Mouse (Mus musculus) neural tube, embryonic 11.5 days (tissue): ENCODE data around the gene Fbxl15. TPM values are rescaled to one million over a fixed set of nuclear protein-coding genes. Genes with fewer than 3 reads are reported as not detected.

Experiments
- ATAC-seq: fragments of 200-750 bp; cut with Nextera tagmentation; 2 replicates; pipeline ENCODE4 v1.8.0; 2017; ENCODE audit warnings: moderate number of reproducible peaks, mild to moderate bottlenecking, moderate TSS enrichment, moderate library complexity; ENCODE audit not compliant: insufficient read depth, low FRiP score, low TSS enrichment
- DNase-seq: peaks from one replicate; pipeline ENCODE4 v3.0.0-alpha.2; 2015; ENCODE audit warnings: low spot score
- H3K27ac ChIP-seq: fragments of 300-500 bp; sonication (generic); 2 replicates; pipeline ENCODE4 v1.5.1; 2014; ENCODE audit warnings: low read depth, mild to moderate bottlenecking, low read length
- H3K27me3 ChIP-seq: fragments of 300-500 bp; sonication (generic); 2 replicates; pipeline ENCODE4 v1.6.1; 2014; ENCODE audit warnings: mild to moderate bottlenecking, low read length, mixed read lengths; ENCODE audit not compliant: control insufficient read depth, insufficient read depth
- H3K36me3 ChIP-seq: fragments of 300-500 bp; sonication (generic); 2 replicates; pipeline ENCODE4 v1.6.1; 2014; ENCODE audit warnings: mild to moderate bottlenecking, low read length, moderate library complexity, mixed read lengths; ENCODE audit not compliant: control insufficient read depth, insufficient read depth
- H3K4me1 ChIP-seq: fragments of 300-500 bp; sonication (generic); 2 replicates; pipeline ENCODE4 v1.6.1; 2014; ENCODE audit warnings: low read length, mixed read lengths; ENCODE audit not compliant: control insufficient read depth, insufficient read depth
- H3K4me2 ChIP-seq: fragments of 300-500 bp; sonication (generic); 2 replicates; pipeline ENCODE4 v1.6.1; 2014; ENCODE audit warnings: low read depth, mild to moderate bottlenecking, moderate library complexity
- H3K4me3 ChIP-seq: fragments of 300-500 bp; sonication (generic); 2 replicates; pipeline ENCODE4 v1.5.1; 2014; ENCODE audit warnings: low read depth, low read length
- H3K9ac ChIP-seq: fragments of 300-500 bp; sonication (generic); 2 replicates; pipeline ENCODE4 v1.6.1; 2014; ENCODE audit warnings: mild to moderate bottlenecking, low read length
- H3K9me3 ChIP-seq: fragments of 300-500 bp; sonication (generic); 2 replicates; pipeline ENCODE4 v1.6.1; 2016; ENCODE audit warnings: low read length; ENCODE audit not compliant: control insufficient read depth
- WGBS: fragments of 180-500 bp; shearing (Covaris S2); extraction: QIAGEN DNeasy Blood & Tissue Kit; methylation state at CpG from one replicate; pipeline ENCODE4 v1.1.7; 2014; 5-methylcytosine and 5-hydroxymethylcytosine counted together
- microRNA counts: library from miRNA; unstranded; fragments of <30 nt; microRNA quantifications from one replicate; lab custom pipeline; 2015
- microRNA-seq: library from miRNA; unstranded; fragments of <30 nt; microRNA quantifications from one replicate; pipeline ENCODE4, GENCODE M21; 2016
- polyA plus RNA-seq: library from polyadenylated mRNA; unstranded; fragments of >200 nt; fragmentation: Nextera tagmentation; extraction: Ambion mirVana; gene quantifications from 2 replicates; pipeline ENCODE4 v1.2.1, GENCODE M21; 2014

The Fbxl15 gene
- polyA plus RNA-seq, 1 experiment from 2014 or later: 22.0 TPM

DNA sequence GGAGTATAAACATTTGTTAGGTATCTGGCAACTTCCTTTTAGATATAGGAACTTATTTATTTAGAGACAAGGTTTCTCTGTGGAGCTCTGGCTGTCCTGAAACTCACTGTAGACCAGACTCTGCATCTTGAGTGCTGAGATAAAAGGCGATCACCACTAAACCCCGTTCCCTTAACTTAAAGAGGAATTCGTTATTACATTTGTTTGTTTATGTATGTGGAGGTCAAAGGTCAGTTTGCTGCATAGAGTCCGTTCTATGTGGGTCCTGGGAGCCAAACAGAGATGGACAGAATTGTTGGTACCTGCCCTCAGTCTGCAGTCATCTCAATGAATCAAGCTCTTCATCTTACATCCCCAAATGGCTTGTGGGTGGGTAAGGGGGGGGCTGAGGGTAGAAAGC, 47.9 kb downstream of the Fbxl15 start:
- WGBS: 76% methylated on average over 4 of the region's 4 CpGs
- H3K4me2 ChIP-seq: no peak overlapping the region
- H3K4me3 ChIP-seq: no peak overlapping the region
- no peaks in the 10 kb centered on the region for H3K4me1 ChIP-seq
- DNase-seq: no peak
- no peak for ATAC-seq
- H3K9me3 ChIP-seq: no peaks in the 10 kb centered on the region
- H3K27me3 ChIP-seq: no peaks in the 10 kb centered on the region
- no peak overlapping the region for H3K9ac ChIP-seq
- H3K36me3 ChIP-seq: peaks cover 11% of the 10 kb centered on the region
- H3K27ac ChIP-seq: no peak overlapping the region

MicroRNAs encoded within 50 kb of the gene (microRNA counts, 519-probe panel; counts per million panel counts)
- microRNA mmu-miR-146b (lab: Ali Mortazavi, UCI): 171 counts per million, percentile 57 among the panel's probes with 10 or more counts

Small RNA genes within 50 kb of the gene (microRNA-seq; reads per million reads assigned to microRNA genes)
- gene Mir146b: not detected

Other genes starting within 250 kb of the Fbxl15 start
- gene Elovl3, start 196.3 kb upstream of the Fbxl15 start, polyA plus RNA-seq: 0.20 TPM in 2 replicates
- gene Pitx3, start 179.9 kb upstream of the Fbxl15 start, polyA plus RNA-seq: 2.2 and 4.5 TPM in 2 replicates
- gene Gbf1, start 175.7 kb upstream of the Fbxl15 start, polyA plus RNA-seq: 43.3 and 52.0 TPM in 2 replicates
- gene Nfkb2, start 23.9 kb upstream of the Fbxl15 start, polyA plus RNA-seq: 4.1 and 4.3 TPM in 2 replicates
- gene Psd, start 1.0 kb upstream of the Fbxl15 start, polyA plus RNA-seq: 10.9 and 12.7 TPM in 2 replicates
- 263 and 274 TPM in 2 replicates for gene Cuedc2, start 10.5 kb downstream of the Fbxl15 start, polyA plus RNA-seq
- 6.8 and 7.3 TPM in 2 replicates for gene Mfsd13a, start 12.9 kb downstream of the Fbxl15 start, polyA plus RNA-seq
- gene 2310034G01Rik, start 22.1 kb downstream of the Fbxl15 start, polyA plus RNA-seq: 1.2 and 2.4 TPM in 2 replicates
- 238 and 262 TPM in 2 replicates for gene Actr1a, start 67.6 kb downstream of the Fbxl15 start, polyA plus RNA-seq
- gene Sufu, start 68.7 kb downstream of the Fbxl15 start, polyA plus RNA-seq: 44.1 and 45.0 TPM in 2 replicates
- 26.6 and 28.7 TPM in 2 replicates for gene Trim8, start 173.5 kb downstream of the Fbxl15 start, polyA plus RNA-seq
- gene Arl3, start 245.0 kb downstream of the Fbxl15 start, polyA plus RNA-seq: 123 and 131 TPM in 2 replicates
- gene Sfxn2, start 245.2 kb downstream of the Fbxl15 start, polyA plus RNA-seq: 12.7 and 14.1 TPM in 2 replicates